Mouse (Mus musculus) megakaryocyte, embryonic 14.5 days (primary cell): Measurements from ENCODE around the gene Hspb3. TPM values are rescaled to one million over a fixed set of nuclear protein-coding genes. Genes with fewer than 3 reads are reported as not detected.

ENCODE experiments used
- H3K27me3 ChIP-seq: replicated peaks from 2 replicates; pipeline ENCODE3; 2012; ENCODE audit warnings: inconsistent platforms
- H3K36me3 ChIP-seq: replicated peaks from 2 replicates; pipeline ENCODE3; 2012; ENCODE audit warnings: low read length, inconsistent platforms, mixed read lengths
- H3K4me1 ChIP-seq: 2 replicates; pipeline ENCODE4 v1.6.1; 2012; ENCODE audit warnings: inconsistent platforms
- H3K4me3 ChIP-seq: replicated peaks from 2 replicates; pipeline ENCODE3; 2012; ENCODE audit warnings: moderate library complexity, mild to moderate bottlenecking, inconsistent platforms
- H3K9me3 ChIP-seq: 2 replicates; pipeline ENCODE4 v1.6.1; 2012; ENCODE audit warnings: inconsistent platforms
- FLI1 ChIP-seq: IDR thresholded peaks from 2 replicates; pipeline ENCODE4 v1.6.1; 2012; ENCODE audit warnings: low read length, inconsistent platforms, mixed read lengths
- GATA1 ChIP-seq: IDR thresholded peaks from 3 replicates; pipeline ENCODE4 v1.6.1; 2012; ENCODE audit warnings: mixed read lengths, low read length, inconsistent platforms, borderline replicate concordance
- polyA plus RNA-seq: library from polyadenylated mRNA; stranded (reverse); fragments of >175 nt; gene quantifications from 2 replicates; pipeline ENCODE4 v1.2.3, GENCODE M21; 2012; ENCODE audit warnings: low replicate concordance; ENCODE audit not compliant: insufficient read depth

The Hspb3 gene
- polyA plus RNA-seq = not detected in 2 replicates

GRCm38 (mm10) chr13:113663151-113663779, at the start of gene Hspb3:
Gene Hspb3, minus strand, starts transcription at chr13:113663676.
- H3K27me3 ChIP-seq = peaks cover 2% of the 10 kb centered on the region
- peaks cover 7% of the 10 kb centered on the region; the same call in 1 of the 2 replicates for H3K9me3 ChIP-seq
- no peaks in the 10 kb centered on the region for H3K36me3 ChIP-seq
- H3K4me3 ChIP-seq = no peak within 1 kb of the TSS
- no peaks in the 10 kb centered on the region for H3K4me1 ChIP-seq
- TF ChIP-seq GATA1 (no peak), FLI1 (no peak)

- no peak for TF ChIP-seq FLI1
- TF ChIP-seq GATA1 = no peak
- Histone ChIP-seq H3K9me3 (peaks cover 17% of the 10 kb centered on the region), H3K4me1 (no peaks in the 10 kb centered on the region)
These were observed 49.7 kb upstream of the Hspb3 start for GRCm38 (mm10) chr13:113713186-113713585.

GRCm38 (mm10) chr13:113706183-113706582, 42.7 kb upstream of the Hspb3 start:
- H3K36me3 ChIP-seq = no peaks in the 10 kb centered on the region
- H3K27me3 ChIP-seq = no peaks in the 10 kb centered on the region
- no peaks in the 10 kb centered on the region for H3K4me1 ChIP-seq
- H3K4me3 ChIP-seq = no peak overlapping the region
- H3K9me3 ChIP-seq = peaks cover 23% of the 10 kb centered on the region
- TF ChIP-seq FLI1 = no peak
- TF ChIP-seq GATA1 = no peak

More at GRCm38 (mm10) chr13:113713186-113713585, 49.7 kb upstream of the Hspb3 start:
- no peaks in the 10 kb centered on the region for H3K27me3 ChIP-seq
- H3K4me3 ChIP-seq = no peak overlapping the region
- H3K36me3 ChIP-seq = no peaks in the 10 kb centered on the region

- H3K4me3 ChIP-seq = no peak overlapping the region
- no peaks in the 10 kb centered on the region for H3K36me3 ChIP-seq
- TF ChIP-seq FLI1 (no peak), GATA1 (no peak)
- peaks cover 27% of the 10 kb centered on the region for H3K9me3 ChIP-seq
- H3K27me3 ChIP-seq = no peaks in the 10 kb centered on the region
- H3K4me1 ChIP-seq = no peaks in the 10 kb centered on the region
These were observed 37.7 kb upstream of the Hspb3 start for GRCm38 (mm10) chr13:113701185-113701584.

- peaks cover 31% of the 10 kb centered on the region for H3K9me3 ChIP-seq
- TF ChIP-seq GATA1 = no peak
- TF ChIP-seq FLI1 = no peak
- H3K36me3 ChIP-seq = no peaks in the 10 kb centered on the region
- no peak overlapping the region for H3K4me3 ChIP-seq
- H3K27me3 ChIP-seq = no peaks in the 10 kb centered on the region
- H3K4me1 ChIP-seq = no peaks in the 10 kb centered on the region
These were observed 36.5 kb upstream of the Hspb3 start for GRCm38 (mm10) chr13:113699928-113700327.

- Histone ChIP-seq H3K36me3 (no peaks in the 10 kb centered on the region), H3K4me1 (no peaks in the 10 kb centered on the region), H3K9me3 (peaks cover 31% of the 10 kb centered on the region), H3K4me3 (peak overlapping the region; percentile 17), H3K27me3 (no peaks in the 10 kb centered on the region)
- no peak for TF ChIP-seq GATA1
- no peak for TF ChIP-seq FLI1
These were observed 36.0 kb upstream of the Hspb3 start for GRCm38 (mm10) chr13:113699415-113699873.

GRCm38 (mm10) chr13:113696838-113697321, 33.4 kb upstream of the Hspb3 start:
- Histone ChIP-seq H3K36me3 (no peaks in the 10 kb centered on the region), H3K9me3 (peaks cover 19% of the 10 kb centered on the region), H3K4me3 (no peak overlapping the region), H3K4me1 (peaks cover under 1% of the 10 kb centered on the region; the same call in 1 of the 2 replicates), H3K27me3 (no peaks in the 10 kb centered on the region)
- TF ChIP-seq GATA1 = no peak
- no peak for TF ChIP-seq FLI1

GRCm38 (mm10) chr13:113693383-113693782, 29.9 kb upstream of the Hspb3 start:
- Histone ChIP-seq H3K4me1 (peaks cover 5% of the 10 kb centered on the region; the same call in 1 of the 2 replicates), H3K9me3 (peaks cover 11% of the 10 kb centered on the region; the same call in 1 of the 2 replicates), H3K36me3 (no peaks in the 10 kb centered on the region), H3K27me3 (no peaks in the 10 kb centered on the region), H3K4me3 (no peak overlapping the region)
- TF ChIP-seq GATA1 (no peak), FLI1 (no peak)

GRCm38 (mm10) chr13:113691644-113692043, 28.2 kb upstream of the Hspb3 start:
- TF ChIP-seq GATA1 (no peak), FLI1 (no peak)
- Histone ChIP-seq H3K36me3 (no peaks in the 10 kb centered on the region), H3K4me1 (peaks cover 5% of the 10 kb centered on the region; the same call in 1 of the 2 replicates), H3K4me3 (no peak overlapping the region), H3K9me3 (0 out of 2 replicates have a peak, but pooled peaks cover 4% of the 10 kb centered on the region), H3K27me3 (no peaks in the 10 kb centered on the region)

GRCm38 (mm10) chr13:113689883-113690282, 26.4 kb upstream of the Hspb3 start:
- H3K9me3 ChIP-seq = peaks cover 6% of the 10 kb centered on the region
- H3K4me3 ChIP-seq = no peak overlapping the region
- TF ChIP-seq GATA1 (no peak), FLI1 (no peak)
- H3K27me3 ChIP-seq = no peaks in the 10 kb centered on the region
- no peaks in the 10 kb centered on the region for H3K36me3 ChIP-seq
- H3K4me1 ChIP-seq = peaks cover 5% of the 10 kb centered on the region; the same call in 1 of the 2 replicates
